Mouse (Mus musculus) macrophage (primary cell): ENCODE data around the gene 1700080O16Rik. TPM values are rescaled to one million over a fixed set of nuclear protein-coding genes. Genes with fewer than 3 reads are reported as not detected.

Experiments used
- H3K27ac ChIP-seq: fragments of 350-480 bp; formaldehyde crosslinking; 2 replicates; pipeline ENCODE4 v1.9.0; 2021
- H3K36me3 ChIP-seq: fragments of 350-480 bp; formaldehyde crosslinking; 2 replicates; pipeline ENCODE4 v1.9.0; 2021; ENCODE audit errors: inconsistent target
- H3K4me3 ChIP-seq: fragments of 350-480 bp; formaldehyde crosslinking; 2 replicates; pipeline ENCODE4 v1.9.0; 2021; ENCODE audit errors: inconsistent target
- H3K79me2 ChIP-seq: fragments of 350-480 bp; formaldehyde crosslinking; 2 replicates; pipeline ENCODE4 v1.9.0; 2021; ENCODE audit errors: inconsistent target
- WGBS: methylation state at CpG from one replicate; pipeline ENCODE4 v1.1.7; 2026; ENCODE audit warnings: inconsistent platforms; ENCODE audit not compliant: missing documents; 5-methylcytosine and 5-hydroxymethylcytosine counted together
- polyA plus RNA-seq: library from polyadenylated mRNA; stranded (reverse); fragments of 250-400 nt; gene quantifications from 3 replicates; pipeline ENCODE4 v1.2.4, GENCODE M21; 2018; ENCODE audit warnings: inconsistent platforms
- total RNA-seq, 78 experiments: library from RNA; depleted of rRNA; stranded (reverse); fragments of 250-400 nt; gene quantifications; 1 replicate in 9 of 78; 2 replicates in 24 of 78; 3 replicates in 43 of 78; 4 replicates in 2 of 78; pipeline ENCODE4 v1.2.4; 2018; ENCODE audit warnings: inconsistent platforms in 56 of 78

Gene 1700080O16Rik
- total RNA-seq (2018; cell fraction: chromatin; rRNA removed), result not detected
- not detected for total RNA-seq (2018; cell fraction: cytosol; rRNA removed)
- total RNA-seq (2018; cell fraction: nucleus; rRNA removed), result not detected
- polyA plus RNA-seq, result not detected in 3 replicates

DNA sequence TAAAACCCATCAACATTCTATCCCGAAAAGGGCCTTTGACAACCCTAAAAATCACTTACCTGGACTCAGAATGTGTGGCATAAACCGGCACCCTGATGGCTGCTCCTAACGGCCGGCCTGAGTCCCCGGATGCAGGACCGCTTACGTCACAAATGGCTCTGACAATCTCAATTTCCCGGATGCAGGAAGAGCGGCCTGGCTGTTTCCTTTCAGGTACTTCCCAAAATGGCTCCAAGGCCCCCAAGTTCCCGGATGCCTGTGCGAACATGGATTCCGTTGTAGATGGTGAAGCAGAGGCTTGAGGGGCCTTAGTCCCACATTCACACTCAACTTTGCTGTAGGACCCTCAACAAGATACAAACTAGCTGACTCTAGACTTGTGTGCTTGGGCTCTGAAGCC, at the start of gene 1700080O16Rik:
Gene 1700080O16Rik, minus strand, starts transcription at position 101 of the 400 bp plus-strand sequence.
- 86% methylated on average over 9 of the region's 12 CpGs for WGBS
- Histone ChIP-seq H3K4me3 (no peak within 1 kb of the TSS), H3K79me2 (no peaks in the 10 kb centered on the region), H3K27ac (no peak within 1 kb of the TSS), H3K36me3 (no peaks in the 10 kb centered on the region)

DNA sequence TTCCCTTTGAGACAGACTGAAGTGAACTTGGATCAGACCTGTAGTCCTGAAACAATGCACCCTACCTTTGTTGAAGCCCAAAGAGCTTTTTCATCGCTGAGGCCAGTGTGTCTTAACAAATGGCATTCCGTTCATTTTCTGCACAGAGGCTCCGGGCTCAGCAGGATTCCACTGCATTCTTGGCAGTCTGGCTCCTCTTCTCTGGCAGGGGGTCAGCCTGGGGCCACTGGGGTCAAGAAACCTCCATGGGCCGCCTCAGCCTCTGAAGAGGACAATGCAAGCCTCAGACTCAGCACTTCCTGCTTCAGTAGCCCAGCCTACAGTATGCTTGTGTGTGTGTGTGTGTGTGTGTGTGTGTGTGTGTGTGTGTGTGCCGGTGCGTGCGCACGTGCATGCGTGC, 45.1 kb upstream of the 1700080O16Rik start:
- Histone ChIP-seq H3K4me3 (no peak overlapping the region), H3K36me3 (no peaks in the 10 kb centered on the region), H3K27ac (no peak overlapping the region), H3K79me2 (no peaks in the 10 kb centered on the region)
- 76% methylated on average over 8 of the region's 9 CpGs for WGBS

DNA sequence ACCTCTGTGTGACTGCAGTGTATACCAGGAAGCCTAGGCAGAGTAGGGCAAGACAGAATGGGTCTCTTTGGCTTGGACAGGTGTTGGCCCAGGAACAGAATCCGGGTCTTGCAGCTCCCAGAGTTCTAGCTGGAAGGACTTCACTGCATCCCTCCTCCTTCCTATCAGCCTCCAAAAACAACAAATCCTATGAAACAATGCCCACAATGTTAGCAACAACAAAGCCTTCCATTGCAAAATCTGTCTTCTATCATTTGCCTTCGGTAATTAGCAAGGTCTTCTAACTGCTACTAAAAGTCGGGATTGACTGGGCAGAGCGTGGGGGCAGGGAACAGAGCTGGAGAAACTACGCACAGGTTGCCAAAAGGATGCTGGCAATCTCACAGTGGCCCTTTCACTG, 27.5 kb upstream of the 1700080O16Rik start:
- H3K27ac ChIP-seq, result no peak overlapping the region
- H3K36me3 ChIP-seq, result no peaks in the 10 kb centered on the region
- 87% methylated on average over 5 of the region's 5 CpGs for WGBS
- no peaks in the 10 kb centered on the region for H3K79me2 ChIP-seq
- H3K4me3 ChIP-seq, result no peak overlapping the region

DNA sequence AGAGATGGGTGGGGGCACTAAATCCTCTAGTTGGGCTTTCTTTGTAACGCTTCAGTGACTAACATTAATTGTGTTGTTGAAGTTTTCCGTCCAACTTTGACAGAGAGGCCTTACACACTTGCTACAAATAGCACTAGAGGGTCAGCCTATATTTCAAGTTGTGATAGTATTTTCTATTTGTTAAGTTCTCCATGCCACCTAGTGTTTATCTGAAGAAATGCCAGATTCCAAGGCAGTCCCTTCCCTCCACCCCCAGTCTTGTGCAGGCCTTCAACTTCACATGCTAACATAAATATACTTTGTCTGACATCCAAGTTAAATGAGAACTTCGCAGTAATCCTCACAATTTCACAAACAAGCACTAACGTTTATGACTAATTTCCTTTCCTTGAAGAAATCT, 26.9 kb upstream of the 1700080O16Rik start:
- Histone ChIP-seq H3K36me3 (no peaks in the 10 kb centered on the region), H3K4me3 (no peak overlapping the region), H3K27ac (no peak overlapping the region), H3K79me2 (no peaks in the 10 kb centered on the region)
- 70% methylated on average over 4 of the region's 4 CpGs for WGBS

DNA sequence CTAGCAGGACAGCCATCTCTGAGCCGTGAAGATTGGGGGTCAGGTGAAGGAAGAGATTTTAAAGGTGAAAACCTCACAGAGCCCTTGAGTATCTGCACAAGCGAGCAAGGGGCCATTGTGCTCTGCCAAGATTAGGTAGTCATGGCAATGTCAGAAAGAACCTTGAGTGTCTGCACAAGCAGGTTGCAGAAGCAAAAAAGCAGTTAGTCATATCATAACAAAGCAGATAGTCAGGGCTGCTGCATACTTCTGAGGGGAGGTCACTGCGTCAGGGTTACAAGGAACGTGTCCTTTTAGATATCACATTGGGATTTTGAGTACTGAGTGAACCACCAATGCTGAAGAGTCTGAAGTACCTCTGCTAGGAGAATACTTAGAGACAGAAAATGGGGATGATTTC, 3.8 kb upstream of the 1700080O16Rik start:
- H3K4me3 ChIP-seq, result no peak overlapping the region
- WGBS, result 95% methylated on average over 4 of the region's 4 CpGs
- H3K79me2 ChIP-seq, result no peaks in the 10 kb centered on the region
- H3K27ac ChIP-seq, result no peak overlapping the region
- H3K36me3 ChIP-seq, result no peaks in the 10 kb centered on the region

DNA sequence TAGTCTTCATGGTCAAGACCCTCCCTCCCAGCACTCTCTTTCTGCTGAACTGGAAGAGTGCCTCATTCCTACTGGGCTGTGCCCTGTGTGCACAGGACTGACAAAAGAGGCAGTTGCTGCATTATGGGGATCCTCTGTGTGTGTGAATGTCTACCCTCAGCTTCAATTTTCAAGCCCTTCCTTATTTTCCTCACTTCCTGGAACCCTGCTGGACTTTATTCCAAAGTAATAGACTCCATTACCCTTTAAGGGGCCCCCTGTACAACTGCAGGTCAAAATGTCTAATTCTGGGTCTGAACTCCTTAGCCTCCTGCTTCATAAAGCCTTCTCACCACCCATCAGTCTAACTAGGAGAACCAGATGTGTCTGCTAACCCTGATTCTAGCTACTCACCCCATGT, 2.0 kb upstream of the 1700080O16Rik start:
- Histone ChIP-seq H3K4me3 (no peak overlapping the region), H3K79me2 (no peaks in the 10 kb centered on the region), H3K36me3 (no peaks in the 10 kb centered on the region), H3K27ac (no peak overlapping the region)

DNA sequence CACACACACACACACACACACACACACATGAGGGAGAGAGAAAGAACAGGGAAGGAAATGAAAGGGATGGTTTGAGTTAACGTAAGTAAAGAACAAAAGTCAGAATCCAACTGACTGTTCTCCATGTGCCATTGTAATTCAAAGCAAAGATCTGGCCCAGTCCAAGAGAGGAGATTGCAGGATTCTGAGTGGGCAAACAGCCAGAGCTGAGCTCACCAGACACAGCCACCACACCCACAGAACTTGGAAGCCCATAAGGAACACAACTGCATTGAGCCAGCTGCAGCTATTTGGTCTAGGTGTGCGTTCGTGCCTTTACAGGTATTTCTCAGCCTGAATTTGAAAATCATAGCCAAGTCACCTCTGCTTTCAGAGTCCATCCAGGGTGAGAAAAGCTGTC, 24.5 kb downstream of the 1700080O16Rik start:
- Histone ChIP-seq H3K36me3 (no peaks in the 10 kb centered on the region), H3K4me3 (no peak overlapping the region), H3K27ac (no peak overlapping the region), H3K79me2 (no peaks in the 10 kb centered on the region)
- 81% methylated on average over 3 of the region's 3 CpGs for WGBS

DNA sequence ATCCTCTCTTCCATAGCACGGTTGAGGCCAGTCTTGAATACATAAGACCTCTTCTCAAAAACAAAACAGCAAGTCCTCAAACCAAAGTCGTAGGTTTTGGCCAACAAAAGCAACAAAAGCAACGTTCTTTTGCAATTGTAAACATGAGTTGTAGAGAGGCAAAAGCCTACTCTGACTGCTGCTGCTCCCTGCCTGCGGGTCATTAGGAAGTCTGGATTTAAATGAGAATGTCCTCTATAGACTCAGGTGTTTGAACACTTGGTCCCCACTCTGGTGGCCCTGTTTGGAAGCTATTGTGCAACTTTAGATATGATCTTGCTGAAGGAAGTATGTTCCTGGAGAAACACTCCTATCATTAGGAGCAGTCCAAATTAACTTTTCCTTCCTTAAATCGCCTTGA, 34.5 kb downstream of the 1700080O16Rik start:
- Histone ChIP-seq H3K79me2 (no peaks in the 10 kb centered on the region), H3K27ac (no peak overlapping the region), H3K36me3 (no peaks in the 10 kb centered on the region), H3K4me3 (no peak overlapping the region)
- 86% methylated on average over 2 of the region's 5 CpGs for WGBS

DNA sequence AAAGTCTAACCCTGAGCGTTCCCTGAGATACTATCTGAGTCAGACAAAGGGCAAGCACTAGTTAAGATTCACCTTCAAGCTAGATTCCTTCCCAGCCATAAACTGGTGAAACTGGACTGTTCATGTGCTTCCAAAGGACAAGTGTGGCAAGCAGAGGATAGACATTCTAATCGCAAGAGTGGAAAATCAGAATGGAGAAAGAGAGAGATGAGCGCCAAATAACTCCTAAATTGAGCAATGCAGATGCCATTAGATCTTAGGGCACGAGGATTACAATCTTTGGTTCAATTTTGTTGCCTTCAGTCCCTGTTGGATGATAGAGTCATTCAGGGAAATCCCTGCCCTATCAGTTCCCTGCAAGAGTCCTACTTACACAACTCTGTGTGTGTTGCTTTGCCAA, 53.5 kb downstream of the 1700080O16Rik start:
- Histone ChIP-seq H3K36me3 (no peaks in the 10 kb centered on the region), H3K27ac (no peak overlapping the region), H3K4me3 (no peak overlapping the region), H3K79me2 (no peaks in the 10 kb centered on the region)
- WGBS, result 83% methylated on average over 4 of the region's 4 CpGs

Other genes with a start within 250 kb of the 1700080O16Rik start
- 0.12 to 0.15 TPM in 2 of 3 replicates, not detected in the other for gene Usp26, start 171.5 kb downstream of the 1700080O16Rik start, polyA plus RNA-seq
- not detected in 3 replicates for gene Gpc4, start 192.5 kb upstream of the 1700080O16Rik start, polyA plus RNA-seq